Mouse (Mus musculus) NIH3T3 (cell line): Measurements from ENCODE around the gene Gnas.
"Not testable (repeated sequence)": the region's sequence is repeated elsewhere in the genome, so short reads cannot be mapped to it uniquely, and the experiment has no call there.

Experiments used
- DNase-seq: peaks from one replicate; pipeline ENCODE4 v3.0.0-alpha.2; 2012; ENCODE audit warnings: low read depth

Gene Gnas

GRCm38 (mm10) chr2:174294457-174294856 lies 10.3 kb downstream of the Gnas start:
- DNase-seq, result peak; percentile 50

GRCm38 (mm10) chr2:174295175-174295899 lies 11.2 kb downstream of the Gnas start:
- DNase-seq, result peak; percentile 94

GRCm38 (mm10) chr2:174295900-174296465 lies 11.9 kb downstream of the Gnas start:
- peak; percentile 39 for DNase-seq

DNA sequence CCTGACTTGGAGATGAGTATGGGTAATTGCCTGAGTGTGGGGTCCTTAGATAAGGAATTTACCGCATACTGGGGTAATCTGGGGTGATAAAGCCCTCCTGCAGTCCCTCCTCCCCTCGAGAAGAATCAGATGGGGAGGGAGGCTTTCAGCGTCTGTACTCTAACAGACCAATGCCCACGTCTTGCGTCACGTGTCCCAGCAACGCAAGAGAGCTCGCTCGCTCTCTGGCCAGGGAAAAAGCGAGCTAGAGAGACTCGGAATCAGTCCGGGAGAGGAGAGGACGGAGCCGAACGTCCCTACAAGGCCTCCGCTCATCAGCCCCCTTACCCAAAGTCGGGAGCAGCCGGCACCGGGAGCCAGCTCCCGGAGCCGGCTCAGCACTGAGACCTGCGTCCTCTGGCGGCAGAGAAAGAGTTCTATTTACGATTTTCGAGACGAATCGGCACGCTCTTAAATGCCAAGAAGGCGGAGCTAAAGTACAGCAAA lies 13.0 kb downstream of the Gnas start:
- peak; percentile 70 for DNase-seq

DNA sequence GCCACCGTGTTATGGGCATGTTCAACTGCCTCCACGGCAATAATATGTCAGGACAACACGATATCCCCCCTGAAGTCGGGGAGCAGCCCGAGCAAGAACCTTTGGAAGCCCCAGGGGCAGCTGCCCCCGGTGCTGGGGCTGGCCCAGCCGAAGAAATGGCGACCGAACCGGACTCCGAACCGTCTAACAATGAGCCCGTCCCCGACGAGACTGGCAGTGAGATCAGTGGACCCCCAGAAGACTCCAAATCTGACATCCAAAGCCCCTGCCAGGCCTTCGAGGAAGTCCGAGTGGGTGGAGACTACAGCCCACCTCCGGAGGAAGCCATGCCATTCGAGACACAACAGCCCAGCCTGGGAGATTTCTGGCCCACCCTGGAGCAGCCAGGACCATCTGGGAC lies 13.7 kb downstream of the Gnas start:
- no peak for DNase-seq

DNA sequence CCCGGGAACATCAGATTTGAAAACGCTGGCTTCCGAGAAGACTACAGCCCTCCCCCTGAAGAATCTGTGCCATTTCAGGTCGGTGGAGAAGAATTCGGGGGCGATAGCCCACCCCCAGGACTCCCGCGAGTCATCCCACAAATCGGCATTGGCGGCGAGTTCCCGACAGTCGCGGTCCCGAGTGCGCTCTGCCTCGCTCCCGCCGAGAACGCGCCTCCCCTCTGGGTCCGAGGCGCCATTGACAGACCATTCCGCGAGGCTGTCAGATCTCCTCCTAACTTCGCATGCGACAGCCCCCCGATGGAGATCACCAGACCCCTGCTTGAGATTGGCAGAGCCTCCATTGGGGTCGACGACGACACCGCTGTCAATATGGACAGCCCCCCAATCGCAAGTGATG lies 14.4 kb downstream of the Gnas start:
- no peak for DNase-seq

GRCm38 (mm10) chr2:174299091-174299770 lies 15.1 kb downstream of the Gnas start:
- no peak for DNase-seq

DNA sequence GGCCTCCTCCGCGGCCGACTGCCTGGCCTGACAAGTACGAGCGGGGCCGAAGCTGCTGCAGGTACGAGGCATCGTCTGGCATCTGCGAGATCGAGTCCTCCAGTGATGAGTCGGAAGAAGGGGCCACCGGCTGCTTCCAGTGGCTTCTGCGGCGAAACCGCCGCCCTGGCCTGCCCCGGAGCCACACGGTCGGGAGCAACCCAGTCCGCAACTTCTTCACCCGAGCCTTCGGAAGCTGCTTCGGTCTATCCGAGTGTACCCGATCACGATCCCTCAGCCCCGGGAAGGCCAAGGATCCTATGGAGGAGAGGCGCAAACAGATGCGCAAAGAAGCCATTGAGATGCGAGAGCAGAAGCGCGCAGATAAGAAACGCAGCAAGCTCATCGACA lies 15.6 kb downstream of the Gnas start:
- no peak for DNase-seq

DNA sequence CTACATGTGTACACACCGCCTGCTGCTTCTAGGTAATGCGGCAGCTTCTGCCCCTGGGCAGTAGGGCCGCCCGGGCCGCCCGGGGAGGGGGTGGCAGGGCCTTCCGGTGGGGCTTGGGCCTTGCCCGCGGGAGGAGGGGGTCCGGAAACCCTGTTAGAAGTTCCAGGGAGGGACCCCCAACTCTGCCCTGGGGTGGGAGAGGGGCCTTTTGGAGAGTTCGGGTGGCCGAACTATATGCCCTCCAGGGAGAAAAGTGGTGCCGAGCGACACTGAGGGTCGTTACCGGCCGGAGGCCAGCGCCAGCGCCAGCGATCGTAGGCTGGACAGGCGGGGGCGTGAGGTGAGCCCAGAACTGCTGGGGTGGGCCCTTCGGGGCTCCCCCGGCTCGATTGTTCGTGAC lies 16.1 kb downstream of the Gnas start:
- DNase-seq, result no peak

GRCm38 (mm10) chr2:174300666-174301065 lies 16.5 kb downstream of the Gnas start:
- no peak for DNase-seq

GRCm38 (mm10) chr2:174302526-174302925 lies 18.4 kb downstream of the Gnas start:
- DNase-seq, result no peak

GRCm38 (mm10) chr2:174305646-174306045 lies 21.5 kb downstream of the Gnas start:
- no peak for DNase-seq

DNA sequence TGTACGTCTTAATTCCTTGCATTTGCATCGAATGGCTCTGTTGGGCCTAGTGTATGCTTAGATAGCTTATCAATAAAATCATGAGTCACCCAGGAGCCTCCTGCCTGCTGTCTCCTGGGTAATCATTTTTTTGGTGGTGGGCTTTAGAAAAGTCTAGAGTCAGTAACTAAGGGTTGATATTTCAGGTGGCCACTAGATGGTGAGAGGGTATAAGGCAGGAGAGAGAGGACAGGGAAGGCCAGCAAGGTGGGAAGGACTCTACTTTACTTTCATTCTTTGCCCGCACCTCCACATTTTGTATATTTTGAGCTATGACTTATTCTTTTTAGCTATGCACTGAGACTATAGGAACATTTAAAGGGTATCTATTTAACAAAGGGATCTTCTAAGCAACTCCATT lies 23.8 kb downstream of the Gnas start:
- no peak for DNase-seq

- DNase-seq, result peak; percentile 83
These were observed 26.9 kb downstream of the Gnas start for GRCm38 (mm10) chr2:174310913-174311514.

DNA sequence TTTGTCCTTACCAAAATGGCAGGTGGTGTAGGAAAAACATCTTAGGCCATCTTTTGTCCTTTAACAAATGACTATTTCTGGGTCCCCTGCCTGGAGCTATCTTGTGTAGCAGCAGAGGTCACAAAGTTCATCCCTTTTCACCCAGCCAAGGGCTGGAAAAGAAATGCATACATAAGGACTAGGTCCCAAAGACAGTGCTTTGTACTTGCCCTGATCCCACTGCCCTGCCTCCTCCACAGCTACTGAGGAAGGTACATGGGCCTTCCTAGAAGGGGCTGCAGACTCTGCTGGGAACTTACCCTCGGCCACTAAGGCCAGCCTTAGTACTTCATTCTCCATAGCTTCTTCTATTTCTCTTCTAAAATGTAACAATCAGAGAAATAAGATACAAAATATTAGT lies 27.5 kb downstream of the Gnas start:
- no peak for DNase-seq

GRCm38 (mm10) chr2:174312118-174312647 lies 28.1 kb downstream of the Gnas start:
- DNase-seq, result peak; percentile 85

GRCm38 (mm10) chr2:174312661-174313060 lies 28.5 kb downstream of the Gnas start:
- DNase-seq, result no peak

DNA sequence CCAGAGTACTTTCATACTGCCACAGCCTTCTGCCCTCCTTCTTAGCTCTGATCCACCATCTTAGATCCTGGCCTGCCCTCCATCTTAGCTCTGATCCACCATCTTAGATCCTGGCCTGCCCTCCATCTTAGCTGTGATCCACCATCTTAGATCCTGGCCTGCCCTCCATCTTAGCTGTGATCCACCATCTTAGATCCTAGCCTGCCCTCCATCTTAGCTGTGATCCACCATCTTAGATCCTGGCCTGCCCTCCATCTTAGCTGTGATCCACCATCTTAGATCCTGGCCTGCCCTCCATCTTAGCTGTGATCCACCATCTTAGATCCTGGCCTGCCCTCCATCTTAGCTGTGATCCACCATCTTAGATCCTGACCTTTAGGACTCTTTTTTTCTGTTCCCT lies 31.3 kb downstream of the Gnas start:
- not testable (repeated sequence) for DNase-seq

DNA sequence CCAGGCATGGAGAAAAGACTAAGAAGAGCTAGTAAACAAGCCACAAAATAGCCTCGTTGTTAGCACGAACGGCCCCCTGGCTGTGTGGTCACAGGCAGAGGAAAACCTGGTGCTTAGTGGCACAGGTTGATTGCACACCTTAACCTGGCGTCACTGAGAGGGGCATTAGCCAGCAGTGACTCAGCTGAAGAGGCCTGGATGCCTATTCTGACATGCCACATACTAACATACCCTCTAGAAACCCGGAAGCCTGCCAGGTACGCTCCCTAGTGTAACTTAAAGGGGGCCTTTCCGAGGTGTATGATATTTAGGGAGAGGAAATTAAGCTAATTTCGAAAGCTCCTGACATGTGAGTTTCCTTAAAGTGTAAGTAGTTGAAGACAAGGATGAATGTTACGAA lies 32.5 kb downstream of the Gnas start:
- DNase-seq, result no peak

GRCm38 (mm10) chr2:174325989-174326388 lies 41.9 kb downstream of the Gnas start:
- DNase-seq, result no peak

DNA sequence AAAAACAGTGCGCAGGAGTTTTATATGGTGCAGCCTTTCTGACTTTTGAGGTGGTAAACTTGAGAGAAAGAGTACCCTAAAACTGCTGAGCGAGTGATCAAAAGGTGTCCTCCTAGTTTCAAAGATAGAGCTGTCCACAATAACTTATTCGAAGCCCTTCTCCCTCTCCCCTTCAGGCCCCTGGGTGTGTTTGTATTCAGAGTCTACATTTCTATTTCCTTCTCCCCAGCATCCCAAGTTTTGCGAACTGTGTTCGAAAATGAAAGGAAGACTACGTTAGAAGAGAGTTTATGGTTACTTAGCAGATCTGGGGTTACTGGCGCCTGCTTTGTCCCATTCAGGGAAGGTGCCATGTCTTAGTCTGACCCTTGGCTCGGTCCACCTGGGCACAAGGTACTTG lies 42.4 kb downstream of the Gnas start:
- no peak for DNase-seq

DNA sequence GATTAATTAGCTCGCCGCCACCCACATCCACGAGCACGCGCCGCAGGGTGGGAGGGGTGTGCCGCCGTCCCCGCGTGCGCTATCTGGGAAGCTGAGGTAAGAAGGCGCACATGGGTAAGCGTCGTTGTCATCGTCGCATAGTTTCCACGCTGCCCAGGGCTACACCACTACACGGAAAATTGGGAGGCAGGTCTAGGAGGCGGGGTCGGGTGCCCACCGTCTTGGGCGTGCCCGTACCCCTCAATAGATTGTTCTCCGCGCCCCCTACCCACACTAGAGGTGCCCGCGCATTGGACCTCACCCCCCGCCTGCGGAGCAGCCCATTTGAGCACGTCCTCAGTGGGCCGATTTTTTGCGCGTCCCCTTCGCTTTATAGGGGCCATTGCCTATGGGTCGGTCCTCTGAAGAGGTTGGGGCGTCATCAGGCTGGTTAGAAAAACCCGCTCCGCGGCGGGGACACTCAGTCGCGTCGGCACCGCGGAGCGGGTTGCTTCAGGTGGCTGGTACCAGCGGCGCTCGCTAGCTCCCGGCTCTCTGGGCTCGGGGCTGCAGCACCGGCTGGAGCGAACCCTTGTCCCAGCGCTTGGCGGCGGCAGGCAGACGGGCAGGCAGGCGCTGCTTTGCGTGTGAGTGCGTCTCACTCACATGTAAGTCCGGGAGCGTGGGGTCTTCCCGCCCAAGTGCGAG lies 43.3 kb downstream of the Gnas start:
- DNase-seq, result peak; percentile 84
